Mouse (Mus musculus) T-cell, adult 66 days (primary cell): Measurements from ENCODE around the gene Pglyrp1. TPM values are rescaled to one million over a fixed set of nuclear protein-coding genes. Genes with fewer than 3 reads are reported as not detected.

Experiments used
- total RNA-seq, 2 experiments: library from RNA; stranded (reverse); gene quantifications; 3 replicates in 1 of 2; 4 replicates in 1 of 2; pipeline ENCODE4 v1.2.4; 2023

Pglyrp1 gene
- total RNA-seq = 10 to 100 TPM in 1 of 2 experiments, 1 to 10 TPM in 1; 6.0 to 11.4 TPM

GRCm38 (mm10) chr7:18871031-18871430 is at the start of gene Pglyrp1:
TSS of gene Pglyrp1 (plus strand) at chr7:18871331.

GRCm38 (mm10) chr7:18821507-18821906 is 49.6 kb upstream of the Pglyrp1 start, which contains the start of gene Psg17:
TSS of gene Psg17 (minus strand) at chr7:18821607.

DNA sequence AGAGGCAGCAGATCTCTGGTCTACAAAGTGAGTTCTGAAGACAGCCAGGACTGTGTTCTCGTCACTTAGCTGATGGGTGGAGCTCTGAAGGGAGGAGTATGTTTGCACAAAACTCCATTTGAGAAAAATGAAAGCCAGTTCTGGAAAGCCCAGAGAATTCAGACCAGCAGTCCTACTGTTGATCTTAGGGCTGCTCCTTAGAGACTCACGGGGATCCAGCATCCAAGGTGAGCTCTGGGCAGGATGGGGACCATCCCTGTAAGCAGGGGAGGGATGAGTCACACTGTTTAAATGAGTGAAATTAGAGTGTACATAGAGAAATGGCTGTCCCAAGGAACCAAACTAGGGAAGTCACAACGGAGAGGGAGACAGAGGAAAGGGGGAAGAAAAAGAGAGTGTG is 31.3 kb upstream of the Pglyrp1 start, which contains the start of gene Mill2:
TSS of gene Mill2 (plus strand) at position 102 of the 400 bp plus-strand sequence.

DNA sequence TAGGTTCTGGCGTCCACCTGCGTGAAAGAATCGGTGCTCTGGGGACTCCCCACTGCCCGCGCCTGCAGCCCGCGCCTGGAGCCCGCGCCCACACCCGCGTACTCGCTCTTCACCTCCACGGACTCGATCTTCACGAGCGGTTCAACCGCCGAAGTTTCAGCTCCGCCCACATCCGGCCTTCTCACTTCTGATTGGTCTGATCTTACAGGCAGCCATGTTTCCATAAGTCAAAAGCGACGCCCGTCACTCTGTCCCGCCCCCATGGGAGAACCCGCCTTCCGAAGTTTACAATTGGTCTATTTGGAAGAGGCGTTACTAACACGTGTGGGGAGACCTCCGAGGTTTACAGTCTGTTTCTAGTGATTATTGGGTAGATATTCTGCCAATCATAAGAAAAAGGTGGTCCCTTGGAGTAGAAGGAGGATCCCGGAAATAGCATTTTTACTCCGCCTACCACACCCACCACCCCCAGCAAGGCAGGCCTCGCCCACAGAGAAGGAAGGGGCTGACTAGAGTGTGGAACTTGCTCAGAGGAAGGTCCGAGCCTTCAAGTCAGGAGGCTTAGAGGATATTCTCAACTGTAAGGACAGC is 39.2 kb downstream of the Pglyrp1 start, which contains the start of gene Ccdc61:
TSS of gene Ccdc61 (minus strand) at position 175 of the 591 bp plus-strand sequence.

DNA sequence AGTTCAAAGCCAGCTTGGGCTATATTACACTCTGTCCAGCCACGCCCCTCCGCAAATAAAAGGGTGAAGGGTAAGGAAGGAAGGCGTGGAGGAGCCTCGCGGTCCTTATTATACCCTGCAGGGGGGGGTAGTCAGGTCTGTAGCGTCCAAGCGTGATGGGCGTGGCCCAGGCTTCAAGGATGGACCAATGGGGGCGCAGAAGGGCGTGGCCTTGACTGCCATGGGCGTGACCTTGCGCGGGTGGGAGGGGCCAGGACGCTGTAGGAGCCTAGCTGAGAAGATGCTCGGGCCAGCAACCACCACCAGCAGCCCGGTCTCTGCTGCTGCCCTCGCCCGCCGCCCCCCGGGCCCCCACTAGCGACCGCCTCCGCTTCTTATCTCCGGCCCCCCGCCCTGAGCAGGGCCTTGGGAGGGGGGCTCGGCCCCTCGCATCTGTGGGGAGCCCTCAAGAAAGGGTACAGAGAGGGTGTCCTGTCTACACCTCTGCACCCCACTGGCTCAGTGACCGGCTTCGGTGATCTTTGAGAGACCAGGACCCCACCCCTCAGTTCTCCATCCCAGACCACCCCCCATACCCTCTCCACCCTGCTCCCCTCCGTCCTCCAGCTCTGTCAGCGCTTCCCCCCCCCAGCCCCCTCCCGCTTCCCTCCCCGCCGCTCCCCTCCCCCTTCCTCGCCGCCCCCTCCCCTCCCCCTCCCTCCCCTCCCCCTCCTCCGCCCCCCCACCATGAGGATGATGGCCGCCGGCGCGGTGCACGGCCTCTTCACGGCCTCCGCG is 54.2 kb downstream of the Pglyrp1 start, which contains the start of gene Nova2:
TSS of gene Nova2 (plus strand) at position 727 of the 777 bp plus-strand sequence.

Other genes with a start within 250 kb of the Pglyrp1 start
- not detected for gene Psg21, start 214.6 kb upstream of the Pglyrp1 start, total RNA-seq
- not detected for gene Psg20, start 185.1 kb upstream of the Pglyrp1 start, total RNA-seq
- gene Psg22, start 153.2 kb upstream of the Pglyrp1 start, total RNA-seq = not detected
- gene Psg19, start 72.8 kb upstream of the Pglyrp1 start, total RNA-seq = not detected
- gene Psg17, start 49.7 kb upstream of the Pglyrp1 start, total RNA-seq = not detected
- under 1 TPM in 1 of 2 experiments, not detected in 1; 0.17 TPM for gene Mill2, start 31.4 kb upstream of the Pglyrp1 start, total RNA-seq
- gene Ccdc61, start 39.1 kb downstream of the Pglyrp1 start, total RNA-seq = 10 to 100 TPM; 19.0 to 30.0 TPM
- not detected for gene Nova2, start 54.6 kb downstream of the Pglyrp1 start, total RNA-seq
- gene Nanos2, start 116.1 kb downstream of the Pglyrp1 start, total RNA-seq = not detected
- 1 to 10 TPM; 1.0 to 1.6 TPM for gene Mypop, start 119.9 kb downstream of the Pglyrp1 start, total RNA-seq
- 10 to 100 TPM; 33.2 to 36.6 TPM for gene Irf2bp1, start 132.7 kb downstream of the Pglyrp1 start, total RNA-seq
- gene Foxa3, start 152.2 kb downstream of the Pglyrp1 start, total RNA-seq = not detected
- 100 to 1,000 TPM; 112 to 115 TPM for gene Sympk, start 153.0 kb downstream of the Pglyrp1 start, total RNA-seq
- under 1 TPM; 0.47 to 0.70 TPM for gene Rsph6a, start 183.4 kb downstream of the Pglyrp1 start, total RNA-seq
- gene Dmwd, start 204.9 kb downstream of the Pglyrp1 start, total RNA-seq = 1 to 10 TPM; 1.2 TPM
- 1 to 10 TPM in 1 of 2 experiments, under 1 TPM in 1; 0.83 to 2.7 TPM for gene Dmpk, start 212.5 kb downstream of the Pglyrp1 start, total RNA-seq
- gene Six5, start 223.3 kb downstream of the Pglyrp1 start, total RNA-seq = under 1 TPM; 0.58 to 0.74 TPM
- not detected for gene Gm4969, start 247.0 kb downstream of the Pglyrp1 start, total RNA-seq
- gene Fbxo46, start 248.5 kb downstream of the Pglyrp1 start, total RNA-seq = 10 to 100 TPM; 25.7 to 28.5 TPM